In the genomic region with DNA sequence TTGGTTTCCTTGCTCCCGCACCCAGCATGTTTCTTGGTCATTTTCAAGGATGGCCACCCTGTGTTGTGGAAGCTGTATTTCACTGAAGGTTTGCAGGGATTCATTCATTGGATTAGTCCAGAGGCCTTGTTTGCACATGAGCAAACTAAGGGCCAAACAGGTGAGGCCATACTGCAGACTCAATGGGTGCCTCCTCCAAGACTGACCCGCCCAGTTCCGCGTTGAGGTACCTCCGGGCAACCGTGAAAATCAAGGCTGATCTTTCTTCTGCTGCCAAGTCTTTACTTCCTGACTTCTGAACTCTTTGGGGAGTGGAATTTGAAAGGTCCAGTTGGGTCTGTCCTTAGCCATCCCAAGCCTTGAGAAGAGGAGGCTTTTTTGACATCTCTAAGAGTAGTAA, we compare ENCODE assay signal across 19 mouse cellular contexts. TPM values are rescaled to one million over a fixed set of nuclear protein-coding genes. Genes with fewer than 3 reads are reported as not detected.
DNase-seq lines count a peak whose midpoint lies in the region; ATAC-seq and TF ChIP-seq lines count a peak whose summit lies in the region.
"Had no signal": no experiment of that assay in that cellular context is flagged by ENCODE, and none has a peak within 500 bp of the region (broad histone marks: within the 10 kb centered on the region; RNA-seq: fewer than 3 reads in every experiment).

No protein-coding gene starts in this region.

- no peaks in the 10 kb centered on the region for H3K9me3 ChIP-seq in heart, embryonic 14.5 days (ENCODE audit: control insufficient read depth, low read length)
- H3K9me3 ChIP-seq in lung, embryonic 16.5 days (ENCODE audit: control insufficient read depth, low read length), result no peaks in the 10 kb centered on the region
- H3K9me3 ChIP-seq in kidney, embryonic 15.5 days (replicated peaks), result no peaks in the 10 kb centered on the region
- H3K9me3 ChIP-seq: midbrain, embryonic 10.5 days; neural tube, embryonic 12.5 days had no signal

- WGBS in heart, embryonic 14.5 days, result 79% methylated on average over 6 of the region's 6 CpGs
- WGBS in lung, embryonic 16.5 days, result 63% methylated on average over 6 of the region's 6 CpGs
- WGBS in lung, adult 2 months, result 59% methylated on average over 6 of the region's 6 CpGs
- WGBS in kidney, embryonic 15.5 days, result 70% methylated on average over 6 of the region's 6 CpGs
- WGBS in small intestine, adult 2 months, result 21% methylated on average over 6 of the region's 6 CpGs

- H3K36me3 ChIP-seq in heart, embryonic 14.5 days (ENCODE audit: control insufficient read depth, insufficient read depth, low read length), result peaks cover 11% of the 10 kb centered on the region
- no peaks in the 10 kb centered on the region for H3K36me3 ChIP-seq in lung, embryonic 16.5 days (ENCODE audit: control insufficient read depth, insufficient read depth, low read length)
- H3K36me3 ChIP-seq in kidney, embryonic 15.5 days, result no peaks in the 10 kb centered on the region
- H3K36me3 ChIP-seq in small intestine, adult 2 months (ENCODE audit: control insufficient read depth, insufficient read depth, low read length), result peaks cover 16% of the 10 kb centered on the region; the same call in 1 of the 2 replicates
- H3K36me3 ChIP-seq: neural tube, embryonic 12.5 days had no signal

- peak overlapping the region in 1 of 2 experiments; percentile 26; a peak in 2 of 4 replicates for H3K27ac ChIP-seq in heart, embryonic 14.5 days (replicated peaks in 1 of 2; ENCODE audit: control insufficient read depth in 1 of 2, insufficient read depth in 1 of 2, low read depth in 2 of 2, low read length in 2 of 2)
- H3K27ac ChIP-seq in lung, embryonic 16.5 days (ENCODE audit: low read length), result peak overlapping the region; percentile 81
- peak overlapping the region; percentile 91 for H3K27ac ChIP-seq in kidney, embryonic 15.5 days
- H3K27ac ChIP-seq in small intestine, adult 2 months (ENCODE audit: insufficient read depth, low read depth, low read length), result peak overlapping the region; percentile 58; the same call in 1 of the 2 replicates
- H3K27ac ChIP-seq: neural tube, embryonic 12.5 days had no signal

- TF ChIP-seq POLR2A in lung, adult 2 months (IDR thresholded peaks at IDR 0.05; ENCODE audit: borderline replicate concordance, extremely low read depth, low read depth, low read length), result no peak
- TF ChIP-seq POLR2A in small intestine, adult 2 months (IDR thresholded peaks at IDR 0.05; ENCODE audit: low read depth, low read length), result no peak

- intact Hi-C loops in heart, postnatal 10 days (cut with DNase I), result loop anchor here (2.0 kb wide), 1 partner anchor 27 kb away; no protein-coding TSS in a partner anchor

- H3K27me3 ChIP-seq in heart, embryonic 14.5 days (ENCODE audit: control insufficient read depth, insufficient read depth, low read length), result no peaks in the 10 kb centered on the region
- no peaks in the 10 kb centered on the region for H3K27me3 ChIP-seq in lung, embryonic 16.5 days (ENCODE audit: control insufficient read depth, insufficient read depth, low read depth, low read length)
- no peaks in the 10 kb centered on the region for H3K27me3 ChIP-seq in kidney, embryonic 15.5 days
- H3K27me3 ChIP-seq in small intestine, adult 2 months (ENCODE audit: control insufficient read depth, insufficient read depth, low read length), result no peaks in the 10 kb centered on the region
- H3K27me3 ChIP-seq: neural tube, embryonic 12.5 days; Patski had no signal

- peak overlapping the region; percentile 0; the same call in 1 of the 2 replicates for H3K9ac ChIP-seq in heart, embryonic 14.5 days (ENCODE audit: low read length)
- H3K9ac ChIP-seq in lung, embryonic 16.5 days (ENCODE audit: low read length), result no peak overlapping the region
- no peak overlapping the region for H3K9ac ChIP-seq in kidney, embryonic 15.5 days
- H3K9ac ChIP-seq: neural tube, embryonic 12.5 days had no signal

- TF ChIP-seq CTCF in lung, adult 2 months (IDR thresholded peaks at IDR 0.05; ENCODE audit: insufficient read depth, low read length), result no peak
- no peak for TF ChIP-seq CTCF in small intestine, adult 2 months (IDR thresholded peaks at IDR 0.05; ENCODE audit: extremely low read depth, insufficient read length, insufficient replicate concordance, low read depth, low read length)

- peaks cover 61 to 72% of the 10 kb centered on the region in 2 experiments for H3K4me1 ChIP-seq in heart, embryonic 14.5 days (ENCODE audit: control insufficient read depth in 2 of 2, insufficient read depth in 2 of 2, low read length in 2 of 2)
- H3K4me1 ChIP-seq in lung, embryonic 16.5 days (replicated peaks; ENCODE audit: control insufficient read depth, insufficient read depth, low read length), result peaks cover 41% of the 10 kb centered on the region
- peaks cover 3% of the 10 kb centered on the region for H3K4me1 ChIP-seq in lung, adult 2 months (ENCODE audit: control insufficient read depth, insufficient read depth, low read length)
- peaks cover 76% of the 10 kb centered on the region for H3K4me1 ChIP-seq in kidney, embryonic 15.5 days
- peaks cover 47% of the 10 kb centered on the region for H3K4me1 ChIP-seq in small intestine, adult 2 months (ENCODE audit: control insufficient read depth, insufficient read depth, insufficient read length, low read length)

- no peak for ATAC-seq in heart, embryonic 14.5 days (ENCODE audit: insufficient number of reproducible peaks, insufficient read depth, low FRiP score, low read depth)
- no peak for ATAC-seq in lung, embryonic 16.5 days (ENCODE audit: low read depth)
- ATAC-seq in kidney, embryonic 15.5 days (replicated peaks; ENCODE audit: low FRiP score), result no peak
- ATAC-seq: Patski had no signal

- H3K4me3 ChIP-seq in heart, embryonic 14.5 days (ENCODE audit: control insufficient read depth in 1 of 2, insufficient read depth in 1 of 2, low read depth in 1 of 2, low read length in 2 of 2), result no peak overlapping the region
- H3K4me3 ChIP-seq in lung, embryonic 16.5 days (ENCODE audit: low read length), result no peak overlapping the region
- H3K4me3 ChIP-seq in lung, adult 2 months (replicated peaks; ENCODE audit: extremely low read depth, low read depth, low read length), result no peak overlapping the region
- no peak overlapping the region for H3K4me3 ChIP-seq in kidney, embryonic 15.5 days (replicated peaks)
- no peak overlapping the region for H3K4me3 ChIP-seq in small intestine, adult 2 months (ENCODE audit: low read depth, low read length)
- H3K4me3 ChIP-seq: midbrain, embryonic 10.5 days; neural tube, embryonic 12.5 days had no signal

- no peak overlapping the region for H3K4me2 ChIP-seq in heart, embryonic 14.5 days (ENCODE audit: low read length)
- no peak overlapping the region for H3K4me2 ChIP-seq in lung, embryonic 16.5 days (ENCODE audit: low read depth, low read length)
- no peak overlapping the region for H3K4me2 ChIP-seq in kidney, embryonic 15.5 days
- H3K4me2 ChIP-seq: neural tube, embryonic 12.5 days had no signal

- DNase-seq in heart, postnatal 10 days, result no peak
- DNase-seq in lung, adult 2 months, result no peak
- no peak for DNase-seq in cerebellum, adult 9-11 months
- no peak for DNase-seq in layer of hippocampus, postnatal 14 days (ENCODE audit: low spot score in 2 of 2)
- DNase-seq: adrenal gland, adult 8-10 months; cerebellum, adult 11-12 months; right cerebral cortex, adult 18-20 months had no signal

RNA-seq across cellular contexts. Expression of a gene that starts 55.4 kb away (rescaled TPM):
- not detected in 2 replicates for polyA plus RNA-seq in heart, embryonic 14.5 days (2014; fragmentation: Nextera tagmentation; extraction: Ambion mirVana)
- total RNA-seq in heart, postnatal 10 days (2021), result not detected
- 0.11 and 0.21 TPM in 2 replicates for polyA plus RNA-seq in lung, embryonic 16.5 days (2015; fragmentation: Nextera tagmentation; extraction: Ambion mirVana)
- polyA plus RNA-seq in lung, adult 2 months (2012; rRNA removed), result 1.1 and 1.3 TPM in 2 replicates
- 4.5 and 5.2 TPM in 2 replicates for polyA plus RNA-seq in kidney, embryonic 15.5 days (2015; fragmentation: Nextera tagmentation; extraction: Ambion mirVana)
- 25.1 and 48.9 TPM in 2 replicates for polyA plus RNA-seq in small intestine, adult 2 months (2012; rRNA removed)
- total RNA-seq in layer of hippocampus, postnatal 14 days (2021), result not detected
- total RNA-seq: gastrocnemius, postnatal 4 days; layer of hippocampus, postnatal 25 days had no signal
- polyA plus RNA-seq: embryonic facial prominence, embryonic 11.5 days; forebrain, embryonic 14.5 days; limb, embryonic 14.5 days; midbrain, embryonic 10.5 days; neural tube, embryonic 12.5 days had no signal
